Mouse (Mus musculus): ENCODE data around the gene Rcor1. TPM values are rescaled to one million over a fixed set of nuclear protein-coding genes. Genes with fewer than 3 reads are reported as not detected.

Gene Rcor1
- total and polyA plus RNA-seq, 3 experiments, result 6.5 to 16.1 (median 8.3) TPM

- no peaks in the 10 kb centered on the region for H3K79me2 ChIP-seq (replicated peaks; ENCODE audit: control insufficient read depth, extremely low read depth, insufficient read depth, poor library complexity, severe bottlenecking)
- peaks cover 12% of the 10 kb centered on the region for H3K9me3 ChIP-seq (replicated peaks; ENCODE audit: low read length)
- no peak overlapping the region for H3K4me3 ChIP-seq (replicated peaks in 1 of 3; ENCODE audit: low read depth in 2 of 3, low read length in 2 of 3, poor library complexity in 1 of 3)
- in situ Hi-C loops (cut with MboI; ENCODE audit: low pct_ligation_motif_present, low pct_unique_long_range_greater_than_20kb, low sequenced_read_pairs) (no loop called here), dilution Hi-C loops (cut with MboI; ENCODE audit: extremely low pct_ligation_motif_present, extremely low pct_unique_long_range_greater_than_20kb, low sequenced_read_pairs) (no loop called here)
- no peak overlapping the region for H3K4me2 ChIP-seq (ENCODE audit: insufficient read depth, low read depth, poor library complexity, severe bottlenecking)
- H3K27ac ChIP-seq (ENCODE audit: insufficient read depth, low read depth), result no peak overlapping the region
- no peaks in the 10 kb centered on the region for H3K27me3 ChIP-seq (replicated peaks)
- H3K36me3 ChIP-seq (replicated peaks in 1 of 2; ENCODE audit: control insufficient read depth in 1 of 2, insufficient read depth in 1 of 2, low read length in 1 of 2), result no peaks in the 10 kb centered on the region
- DNase-seq (ENCODE audit: extremely low read depth), result no peak
- H3K4me1 ChIP-seq (ENCODE audit: control insufficient read depth in 1 of 2, insufficient read depth in 2 of 2), result peaks cover 6 to 7% of the 10 kb centered on the region in 2 experiments; a peak in 1 of 4 replicates
- H3K9ac ChIP-seq (ENCODE audit: insufficient read depth, low read depth), result no peak overlapping the region
- no peak for TF ChIP-seq ZMIZ1 (IDR thresholded peaks at IDR 0.05; ENCODE audit: low read depth, low read length)
- no peak for TF ChIP-seq ELF1 (IDR thresholded peaks at IDR 0.05; ENCODE audit: low read depth, low read length)
- TF ChIP-seq USF2 (conservative IDR thresholded peaks at IDR 0.05; ENCODE audit: low read depth, low read length), result no peak
- TF ChIP-seq MAX (IDR thresholded peaks at IDR 0.05; ENCODE audit: low read length), result no peak
- TF ChIP-seq ZNF384 (IDR thresholded peaks at IDR 0.05; ENCODE audit: low read depth, low read length), result no peak
- TF ChIP-seq MYC (IDR thresholded peaks at IDR 0.05; ENCODE audit: low read depth, low read length), result no peak
- no peak for TF ChIP-seq NELFE (IDR thresholded peaks at IDR 0.05; ENCODE audit: low read depth, low read length)
- no peak for TF ChIP-seq MAFK (IDR thresholded peaks at IDR 0.05; ENCODE audit: insufficient replicate concordance, low read length)
- TF ChIP-seq IRF4 (IDR thresholded peaks at IDR 0.05; ENCODE audit: low read depth, low read length), result no peak
- no peak for TF ChIP-seq SMC3 (IDR thresholded peaks at IDR 0.05; ENCODE audit: low read depth, low read length)
- TF ChIP-seq POLR2AphosphoS2 (IDR thresholded peaks at IDR 0.05; ENCODE audit: low read depth, low read length), result no peak
- no peak for TF ChIP-seq NRF1 (IDR thresholded peaks at IDR 0.05; ENCODE audit: low read depth, low read length)
- TF ChIP-seq PAX5 (IDR thresholded peaks at IDR 0.05; ENCODE audit: low read length), result no peak
- TF ChIP-seq JUND (conservative IDR thresholded peaks at IDR 0.05; ENCODE audit: low read depth, low read length), result no peak
- TF ChIP-seq RAD21 (IDR thresholded peaks at IDR 0.05; ENCODE audit: low read depth, low read length), result no peak
- TF ChIP-seq ETS1 (conservative IDR thresholded peaks at IDR 0.05; ENCODE audit: low read depth, low read length), result no peak
- TF ChIP-seq CTCF (conservative IDR thresholded peaks at IDR 0.05 in 1 of 2, IDR thresholded peaks at IDR 0.05 in 1 of 2; ENCODE audit: low read depth in 2 of 2, low read length in 2 of 2), result no peak
- no peak for TF ChIP-seq TCF12 (IDR thresholded peaks at IDR 0.05; ENCODE audit: low read depth, low read length)
Observed at GRCm38 (mm10) chr12:110999820-111000219, 39.3 kb upstream of the Rcor1 start.

DNA sequence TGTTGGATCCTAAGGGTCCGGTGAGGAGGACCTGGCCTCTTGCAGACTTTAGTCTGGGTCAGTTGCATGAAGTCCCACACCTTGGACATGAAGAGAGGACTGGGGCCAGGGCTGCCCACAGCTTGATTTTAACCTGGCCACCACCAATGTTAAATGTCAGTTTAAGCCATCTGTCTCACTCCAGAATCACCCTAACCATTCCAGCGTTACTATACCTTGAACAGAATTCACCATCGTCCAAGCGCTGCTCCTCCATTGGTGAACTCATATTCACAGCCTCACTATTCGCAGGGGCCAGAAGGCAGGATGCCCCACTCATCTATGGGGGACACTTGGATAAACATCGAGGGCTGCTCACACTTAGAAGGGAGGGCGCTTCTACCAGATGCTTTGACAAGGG lies 38.2 kb upstream of the Rcor1 start:
- DNase-seq (ENCODE audit: extremely low read depth), result no peak
- in situ Hi-C loops (cut with MboI; ENCODE audit: low pct_ligation_motif_present, low pct_unique_long_range_greater_than_20kb, low sequenced_read_pairs) (no loop called here), dilution Hi-C loops (cut with MboI; ENCODE audit: extremely low pct_ligation_motif_present, extremely low pct_unique_long_range_greater_than_20kb, low sequenced_read_pairs) (no loop called here)
- H3K27me3 ChIP-seq (replicated peaks), result no peaks in the 10 kb centered on the region
- no peak overlapping the region for H3K9ac ChIP-seq (ENCODE audit: insufficient read depth, low read depth)
- H3K4me1 ChIP-seq (ENCODE audit: control insufficient read depth in 1 of 2, insufficient read depth in 2 of 2), result peaks cover 6 to 7% of the 10 kb centered on the region in 2 experiments; a peak in 1 of 4 replicates
- H3K4me3 ChIP-seq (replicated peaks in 1 of 3; ENCODE audit: low read depth in 2 of 3, low read length in 2 of 3, poor library complexity in 1 of 3), result no peak overlapping the region
- TF ChIP-seq KAT2A (IDR thresholded peaks at IDR 0.05; ENCODE audit: insufficient replicate concordance, low read length), result no peak
- no peaks in the 10 kb centered on the region for H3K36me3 ChIP-seq (replicated peaks in 1 of 2; ENCODE audit: control insufficient read depth in 1 of 2, insufficient read depth in 1 of 2, low read length in 1 of 2)
- no peak overlapping the region for H3K27ac ChIP-seq (ENCODE audit: insufficient read depth, low read depth)
- no peak overlapping the region for H3K4me2 ChIP-seq (ENCODE audit: insufficient read depth, low read depth, poor library complexity, severe bottlenecking)
- peaks cover 12% of the 10 kb centered on the region for H3K9me3 ChIP-seq (replicated peaks; ENCODE audit: low read length)
- no peaks in the 10 kb centered on the region for H3K79me2 ChIP-seq (replicated peaks; ENCODE audit: control insufficient read depth, extremely low read depth, insufficient read depth, poor library complexity, severe bottlenecking)

Data from CH12.LX (cell line).